Mouse (Mus musculus): Measurements from ENCODE around the gene Ttc21a. TPM values are rescaled to one million over a fixed set of nuclear protein-coding genes. Genes with fewer than 3 reads are reported as not detected.
A peak's percentile ranks its signal among the peaks of the same experiment; 100 is the strongest.

The Ttc21a gene
- polyA plus RNA-seq (2015; fragmentation: Nextera tagmentation; extraction: Ambion mirVana), result 0.17 and 0.27 TPM in 2 replicates

GRCm38 (mm10) chr9:119937005-119937773 lies at the start of gene Ttc21a, which contains the start of gene Gorasp1:
Ttc21a (plus strand) TSS chr9:119937606.
Gorasp1 (minus strand) TSS chr9:119937565.
- Histone ChIP-seq H3K27me3 (replicated peaks) (no peaks in the 10 kb centered on the region), H3K4me1 (peaks cover 16% of the 10 kb centered on the region), H3K27ac (replicated peaks) (peak within 1 kb of the TSS; percentile 81), H3K4me2 (peak within 1 kb of the TSS; percentile 92), H3K36me3 (peaks cover 15% of the 10 kb centered on the region), H3K4me3 (peak within 1 kb of the TSS; percentile 89), H3K9ac (peak within 1 kb of the TSS; percentile 95), H3K9me3 (no peaks in the 10 kb centered on the region)
- peak; percentile 93 for ATAC-seq (ENCODE audit: extremely low read depth, insufficient number of reproducible peaks, low FRiP score, low TSS enrichment)
- WGBS, result under 1% methylated on average over 40 of the region's 40 CpGs

GRCm38 (mm10) chr9:119888843-119889246 lies 48.6 kb upstream of the Ttc21a start:
- Histone ChIP-seq H3K9ac (no peak overlapping the region), H3K9me3 (no peaks in the 10 kb centered on the region), H3K27ac (replicated peaks) (no peak overlapping the region), H3K27me3 (replicated peaks) (no peaks in the 10 kb centered on the region), H3K36me3 (0 out of 2 replicates have a peak, but pooled peaks cover 2% of the 10 kb centered on the region), H3K4me3 (no peak overlapping the region), H3K4me1 (no peaks in the 10 kb centered on the region), H3K4me2 (no peak overlapping the region)
- ATAC-seq (ENCODE audit: extremely low read depth, insufficient number of reproducible peaks, low FRiP score, low TSS enrichment), result no peak
- 53% methylated on average over 2 of the region's 2 CpGs for WGBS

GRCm38 (mm10) chr9:119889446-119889845 lies 48.0 kb upstream of the Ttc21a start:
- Histone ChIP-seq H3K4me3 (no peak overlapping the region), H3K27ac (replicated peaks) (no peak overlapping the region), H3K9me3 (no peaks in the 10 kb centered on the region), H3K27me3 (replicated peaks) (no peaks in the 10 kb centered on the region), H3K9ac (no peak overlapping the region), H3K4me2 (no peak overlapping the region), H3K36me3 (0 out of 2 replicates have a peak, but pooled peaks cover 2% of the 10 kb centered on the region), H3K4me1 (peaks cover 4% of the 10 kb centered on the region)
- WGBS, result 78% methylated on average over 9 of the region's 9 CpGs
- ATAC-seq (ENCODE audit: extremely low read depth, insufficient number of reproducible peaks, low FRiP score, low TSS enrichment), result no peak

- WGBS, result 42% methylated on average over 2 of the region's 2 CpGs
- Histone ChIP-seq H3K27me3 (replicated peaks) (no peaks in the 10 kb centered on the region), H3K9ac (no peak overlapping the region), H3K4me2 (no peak overlapping the region), H3K36me3 (0 out of 2 replicates have a peak, but pooled peaks cover 2% of the 10 kb centered on the region), H3K27ac (replicated peaks) (no peak overlapping the region), H3K4me3 (no peak overlapping the region), H3K9me3 (no peaks in the 10 kb centered on the region), H3K4me1 (peaks cover 9% of the 10 kb centered on the region)
- ATAC-seq (ENCODE audit: extremely low read depth, insufficient number of reproducible peaks, low FRiP score, low TSS enrichment), result no peak
Observed at GRCm38 (mm10) chr9:119890692-119891091, 46.7 kb upstream of the Ttc21a start.

GRCm38 (mm10) chr9:119893881-119894280 lies 43.5 kb upstream of the Ttc21a start:
- H3K9me3 ChIP-seq, result no peaks in the 10 kb centered on the region
- 81% methylated on average over 5 of the region's 5 CpGs for WGBS
- peaks cover 19% of the 10 kb centered on the region for H3K4me1 ChIP-seq
- no peak overlapping the region for H3K9ac ChIP-seq
- no peak for ATAC-seq (ENCODE audit: extremely low read depth, insufficient number of reproducible peaks, low FRiP score, low TSS enrichment)
- H3K4me3 ChIP-seq, result no peak overlapping the region
- no peaks in the 10 kb centered on the region for H3K27me3 ChIP-seq (replicated peaks)
- H3K27ac ChIP-seq (replicated peaks), result peak overlapping the region; percentile 83; the same call in 1 of the 2 replicates
- H3K36me3 ChIP-seq, result 0 out of 2 replicates have a peak, but pooled peaks cover 2% of the 10 kb centered on the region
- H3K4me2 ChIP-seq, result peak overlapping the region; percentile 94

- Histone ChIP-seq H3K4me3 (peak within 1 kb of the TSS; percentile 88), H3K27me3 (replicated peaks) (no peaks in the 10 kb centered on the region), H3K9me3 (no peaks in the 10 kb centered on the region), H3K4me2 (peak within 1 kb of the TSS; percentile 94), H3K36me3 (peaks cover 5% of the 10 kb centered on the region; the same call in 1 of the 2 replicates), H3K4me1 (peaks cover 19% of the 10 kb centered on the region), H3K9ac (peak within 1 kb of the TSS; percentile 96), H3K27ac (replicated peaks) (peak within 1 kb of the TSS; percentile 83)
- ATAC-seq (ENCODE audit: extremely low read depth, insufficient number of reproducible peaks, low FRiP score, low TSS enrichment), result peak; percentile 97
- 3% methylated on average over 34 of the region's 34 CpGs for WGBS
Observed at GRCm38 (mm10) chr9:119894339-119895009, 42.9 kb upstream of the Ttc21a start, which contains the start of gene Wdr48. Wdr48 (plus strand) TSS chr9:119894878.

GRCm38 (mm10) chr9:119895040-119895721 lies 42.2 kb upstream of the Ttc21a start:
- H3K27ac ChIP-seq (replicated peaks), result peak overlapping the region; percentile 83
- no peaks in the 10 kb centered on the region for H3K9me3 ChIP-seq
- ATAC-seq (ENCODE audit: extremely low read depth, insufficient number of reproducible peaks, low FRiP score, low TSS enrichment), result peak; percentile 64
- peaks cover 19% of the 10 kb centered on the region for H3K4me1 ChIP-seq
- no peaks in the 10 kb centered on the region for H3K27me3 ChIP-seq (replicated peaks)
- peaks cover 10% of the 10 kb centered on the region; the same call in 1 of the 2 replicates for H3K36me3 ChIP-seq
- peak overlapping the region; percentile 96 for H3K9ac ChIP-seq
- H3K4me2 ChIP-seq, result peak overlapping the region; percentile 94
- WGBS, result under 1% methylated on average over 68 of the region's 71 CpGs
- H3K4me3 ChIP-seq, result peak overlapping the region; percentile 88

GRCm38 (mm10) chr9:119899446-119899845 lies 38.0 kb upstream of the Ttc21a start:
- Histone ChIP-seq H3K4me1 (peaks cover 15% of the 10 kb centered on the region), H3K36me3 (peaks cover 40% of the 10 kb centered on the region), H3K9ac (no peak overlapping the region), H3K27me3 (replicated peaks) (no peaks in the 10 kb centered on the region), H3K4me2 (no peak overlapping the region), H3K27ac (replicated peaks) (no peak overlapping the region), H3K4me3 (no peak overlapping the region), H3K9me3 (no peaks in the 10 kb centered on the region)
- WGBS, result 87% methylated on average over 2 of the region's 2 CpGs
- ATAC-seq (ENCODE audit: extremely low read depth, insufficient number of reproducible peaks, low FRiP score, low TSS enrichment), result no peak

GRCm38 (mm10) chr9:119902410-119903151 lies 34.8 kb upstream of the Ttc21a start:
- Histone ChIP-seq H3K4me1 (no peaks in the 10 kb centered on the region), H3K27ac (replicated peaks) (no peak overlapping the region), H3K9me3 (no peaks in the 10 kb centered on the region), H3K27me3 (replicated peaks) (no peaks in the 10 kb centered on the region), H3K36me3 (peaks cover 70% of the 10 kb centered on the region), H3K4me2 (no peak overlapping the region), H3K4me3 (no peak overlapping the region), H3K9ac (no peak overlapping the region)
- no peak for ATAC-seq (ENCODE audit: extremely low read depth, insufficient number of reproducible peaks, low FRiP score, low TSS enrichment)
- 81% methylated on average over 12 of the region's 12 CpGs for WGBS

- Histone ChIP-seq H3K4me1 (no peaks in the 10 kb centered on the region), H3K9ac (no peak overlapping the region), H3K4me2 (no peak overlapping the region), H3K4me3 (no peak overlapping the region), H3K36me3 (peaks cover 98% of the 10 kb centered on the region), H3K9me3 (no peaks in the 10 kb centered on the region), H3K27ac (replicated peaks) (no peak overlapping the region), H3K27me3 (replicated peaks) (no peaks in the 10 kb centered on the region)
- 94% methylated on average over 3 of the region's 3 CpGs for WGBS
- no peak for ATAC-seq (ENCODE audit: extremely low read depth, insufficient number of reproducible peaks, low FRiP score, low TSS enrichment)
Observed at GRCm38 (mm10) chr9:119908708-119909107, 28.7 kb upstream of the Ttc21a start.

Measured in heart, embryonic 13.5 days (tissue).